Mouse (Mus musculus): ENCODE results near the gene Abcc12. TPM values are rescaled to one million over a fixed set of nuclear protein-coding genes. Genes with fewer than 3 reads are reported as not detected.

Gene Abcc12
- total and polyA plus RNA-seq, 3 experiments: not detected

DNA sequence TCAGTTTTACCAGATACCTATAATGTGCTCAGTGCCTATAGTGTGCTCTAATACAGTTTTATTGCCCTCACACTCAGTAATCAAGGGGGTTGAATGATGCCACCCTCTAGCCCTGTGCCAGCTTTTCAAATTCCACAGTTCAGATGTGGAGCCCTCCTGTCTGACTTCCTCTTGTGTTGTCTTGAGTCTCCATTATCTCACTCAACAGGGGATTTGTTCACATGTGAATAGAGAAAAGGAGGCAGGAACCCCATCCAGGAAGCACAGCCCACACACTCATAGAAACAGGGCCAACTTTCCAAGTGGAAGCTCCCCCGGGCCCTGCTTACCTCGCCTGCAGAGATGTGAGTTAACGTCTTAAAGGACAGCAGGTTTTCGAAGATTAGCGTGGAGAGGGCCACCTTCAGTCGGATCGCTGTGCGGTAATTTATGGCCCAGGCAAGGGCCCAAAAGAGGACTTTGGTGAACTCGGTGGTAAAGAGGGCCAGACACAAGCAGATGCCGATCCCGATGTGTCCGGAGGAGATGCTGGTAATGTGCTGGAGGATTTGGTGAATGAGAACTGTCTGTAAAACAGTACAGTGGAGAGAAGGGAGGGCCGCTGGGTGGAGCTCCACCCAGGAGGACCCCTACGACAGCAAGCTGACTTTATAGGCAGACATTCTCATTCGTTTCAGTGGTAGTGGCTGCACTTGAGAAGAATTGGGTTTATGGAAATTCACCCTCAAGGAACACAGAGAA lies 20.4 kb downstream of the Abcc12 start:
- in situ Hi-C loops (cut with MboI; ENCODE audit: low pct_ligation_motif_present, low pct_unique_long_range_greater_than_20kb, low sequenced_read_pairs): no loop called here
- no peaks in the 10 kb centered on the region for H3K9me3 ChIP-seq (replicated peaks; ENCODE audit: low read length)
- DNase-seq (ENCODE audit: extremely low read depth): no peak
- H3K9ac ChIP-seq (ENCODE audit: insufficient read depth, low read depth): no peak overlapping the region
- no peak overlapping the region for H3K27ac ChIP-seq (ENCODE audit: insufficient read depth, low read depth)
- dilution Hi-C loops (cut with MboI; ENCODE audit: extremely low pct_ligation_motif_present, extremely low pct_unique_long_range_greater_than_20kb, low sequenced_read_pairs): no loop called here
- H3K79me2 ChIP-seq (replicated peaks; ENCODE audit: control insufficient read depth, extremely low read depth, insufficient read depth, poor library complexity, severe bottlenecking): no peaks in the 10 kb centered on the region
- H3K4me1 ChIP-seq (ENCODE audit: control insufficient read depth in 1 of 2, insufficient read depth in 2 of 2): peaks cover 4 to 12% of the 10 kb centered on the region in 2 experiments
- peaks cover 2% of the 10 kb centered on the region for H3K27me3 ChIP-seq (replicated peaks)
- no peak overlapping the region for H3K4me2 ChIP-seq (ENCODE audit: insufficient read depth, low read depth, poor library complexity, severe bottlenecking)
- no peak overlapping the region for H3K4me3 ChIP-seq (replicated peaks in 1 of 3; ENCODE audit: low read depth in 2 of 3, low read length in 2 of 3, poor library complexity in 1 of 3)
- H3K36me3 ChIP-seq (replicated peaks in 1 of 2; ENCODE audit: control insufficient read depth in 1 of 2, insufficient read depth in 1 of 2, low read length in 1 of 2): no peaks in the 10 kb centered on the region
- TF ChIP-seq GABPA (IDR thresholded peaks at IDR 0.05; ENCODE audit: insufficient replicate concordance, low read depth, low read length) (no peak), HCFC1 (IDR thresholded peaks at IDR 0.05; ENCODE audit: low read depth, low read length) (no peak), ETS1 (conservative IDR thresholded peaks at IDR 0.05; ENCODE audit: low read depth, low read length) (no peak), POLR2A (IDR thresholded peaks at IDR 0.05; ENCODE audit: low read depth, low read length) (no peak), BHLHE40 (IDR thresholded peaks at IDR 0.05; ENCODE audit: low read depth, low read length) (no peak), PAX5 (IDR thresholded peaks at IDR 0.05; ENCODE audit: low read length) (no peak), RCOR1 (conservative IDR thresholded peaks at IDR 0.05; ENCODE audit: low read depth, low read length) (no peak), MAZ (IDR thresholded peaks at IDR 0.05; ENCODE audit: low read depth, low read length) (no peak), TBP (conservative IDR thresholded peaks at IDR 0.05; ENCODE audit: low read depth, low read length) (no peak)

DNA sequence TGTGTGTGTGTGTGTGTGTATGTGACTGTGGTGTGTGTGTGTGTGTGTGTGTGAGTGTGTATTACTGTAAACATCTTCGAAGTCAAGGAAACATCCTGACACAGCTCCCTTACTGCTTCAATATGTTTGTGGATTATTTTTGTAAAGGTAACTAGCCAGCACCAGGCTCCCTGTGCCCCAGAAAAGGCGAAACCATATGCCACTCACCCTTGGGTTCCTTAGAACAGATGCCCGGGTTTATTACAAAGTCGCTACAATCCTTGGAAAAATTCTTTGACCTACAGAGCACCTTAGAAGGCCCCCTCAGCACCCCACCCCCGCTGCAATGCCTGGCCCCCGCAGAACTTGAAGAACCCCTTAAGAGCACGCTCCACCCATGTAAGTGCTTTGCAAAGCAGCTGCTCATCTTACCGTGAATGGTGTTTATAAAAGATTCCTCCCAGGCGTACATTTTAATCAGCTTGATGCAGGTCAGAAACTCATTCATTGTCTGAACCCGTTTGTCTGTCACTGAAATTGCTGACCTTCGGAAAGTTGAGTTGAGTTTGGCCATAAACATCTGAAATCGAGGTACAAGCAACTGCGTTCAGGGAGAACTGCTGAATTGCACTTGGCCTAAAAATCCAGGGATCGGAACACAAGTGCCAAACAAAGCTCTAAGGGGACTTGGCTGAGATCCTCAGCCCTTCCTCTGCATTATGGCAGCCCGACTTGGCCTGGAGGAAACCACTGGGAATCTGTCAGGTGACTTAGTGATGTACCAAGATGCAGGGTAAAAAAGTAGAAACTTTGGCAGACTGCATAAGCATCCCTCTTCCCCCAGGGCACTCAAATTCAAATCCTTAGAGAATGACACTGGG lies 23.1 kb downstream of the Abcc12 start:
- in situ Hi-C loops (cut with MboI; ENCODE audit: low pct_ligation_motif_present, low pct_unique_long_range_greater_than_20kb, low sequenced_read_pairs) (no loop called here), dilution Hi-C loops (cut with MboI; ENCODE audit: extremely low pct_ligation_motif_present, extremely low pct_unique_long_range_greater_than_20kb, low sequenced_read_pairs) (no loop called here)
- peaks cover 0 to 4% of the 10 kb centered on the region in 2 experiments; a peak in 1 of 4 replicates for H3K4me1 ChIP-seq (ENCODE audit: control insufficient read depth in 1 of 2, insufficient read depth in 2 of 2)
- no peak overlapping the region for H3K4me2 ChIP-seq (ENCODE audit: insufficient read depth, low read depth, poor library complexity, severe bottlenecking)
- H3K27ac ChIP-seq (ENCODE audit: insufficient read depth, low read depth): no peak overlapping the region
- H3K27me3 ChIP-seq (replicated peaks): no peaks in the 10 kb centered on the region
- H3K36me3 ChIP-seq (replicated peaks in 1 of 2; ENCODE audit: control insufficient read depth in 1 of 2, insufficient read depth in 1 of 2, low read length in 1 of 2): no peaks in the 10 kb centered on the region
- H3K9ac ChIP-seq (ENCODE audit: insufficient read depth, low read depth): no peak overlapping the region
- H3K9me3 ChIP-seq (replicated peaks; ENCODE audit: low read length): peaks cover 8% of the 10 kb centered on the region
- TF ChIP-seq KAT2A (IDR thresholded peaks at IDR 0.05; ENCODE audit: insufficient replicate concordance, low read length): no peak
- TF ChIP-seq TCF12 (IDR thresholded peaks at IDR 0.05; ENCODE audit: low read depth, low read length): no peak
- TF ChIP-seq HCFC1 (IDR thresholded peaks at IDR 0.05; ENCODE audit: low read depth, low read length): no peak
- no peak for TF ChIP-seq IRF4 (IDR thresholded peaks at IDR 0.05; ENCODE audit: low read depth, low read length)
- no peak for TF ChIP-seq JUN (IDR thresholded peaks at IDR 0.05; ENCODE audit: insufficient read depth, low read depth, low read length)
- TF ChIP-seq ZMIZ1 (IDR thresholded peaks at IDR 0.05; ENCODE audit: low read depth, low read length): no peak
- TF ChIP-seq NELFE (IDR thresholded peaks at IDR 0.05; ENCODE audit: low read depth, low read length): no peak
- TF ChIP-seq EP300 (IDR thresholded peaks at IDR 0.05; ENCODE audit: low read length): no peak
- TF ChIP-seq CTCF (conservative IDR thresholded peaks at IDR 0.05 in 1 of 2, IDR thresholded peaks at IDR 0.05 in 1 of 2; ENCODE audit: low read depth in 2 of 2, low read length in 2 of 2): no peak
- no peak for TF ChIP-seq RAD21 (IDR thresholded peaks at IDR 0.05; ENCODE audit: low read depth, low read length)
- TF ChIP-seq UBTF (IDR thresholded peaks at IDR 0.05; ENCODE audit: low read depth, low read length): no peak
- no peak for TF ChIP-seq POLR2A (IDR thresholded peaks at IDR 0.05; ENCODE audit: low read depth, low read length)
- no peak for TF ChIP-seq ZC3H11A (IDR thresholded peaks at IDR 0.05; ENCODE audit: low read depth, low read length)
- TF ChIP-seq USF1 (IDR thresholded peaks at IDR 0.05; ENCODE audit: low read depth, low read length): no peak
- no peak for TF ChIP-seq MAZ (IDR thresholded peaks at IDR 0.05; ENCODE audit: low read depth, low read length)
- TF ChIP-seq E2F4 (IDR thresholded peaks at IDR 0.05; ENCODE audit: insufficient replicate concordance, low read depth, low read length): no peak
- no peak for TF ChIP-seq BHLHE40 (IDR thresholded peaks at IDR 0.05; ENCODE audit: low read depth, low read length)
- TF ChIP-seq GABPA (IDR thresholded peaks at IDR 0.05; ENCODE audit: insufficient replicate concordance, low read depth, low read length): no peak
- no peak for TF ChIP-seq SIN3A (IDR thresholded peaks at IDR 0.05; ENCODE audit: low read length)
- TF ChIP-seq ZKSCAN1 (IDR thresholded peaks at IDR 0.05; ENCODE audit: borderline replicate concordance, low read depth, low read length): no peak
- no peaks in the 10 kb centered on the region for H3K79me2 ChIP-seq (replicated peaks; ENCODE audit: control insufficient read depth, extremely low read depth, insufficient read depth, poor library complexity, severe bottlenecking)
- DNase-seq (ENCODE audit: extremely low read depth): no peak
- H3K4me3 ChIP-seq (replicated peaks in 1 of 3; ENCODE audit: low read depth in 2 of 3, low read length in 2 of 3, poor library complexity in 1 of 3): no peak overlapping the region
